ENCODE assay signal across 8 mouse cellular contexts in genomic region chr11:69834001-69834549, GRCm38 (mm10). TPM values are rescaled to one million over a fixed set of nuclear protein-coding genes. Genes with fewer than 3 reads are reported as not detected.
DNase-seq lines count a peak whose midpoint lies in the region; ATAC-seq and TF ChIP-seq lines count a peak whose summit lies in the region.

No protein-coding gene starts in this region.

- no peaks in the 10 kb centered on the region for H3K27me3 ChIP-seq in forebrain, embryonic 14.5 days (replicated peaks; ENCODE audit: control insufficient read depth, insufficient read depth, low read length)
- H3K27me3 ChIP-seq in midbrain, embryonic 12.5 days: peaks cover 9% of the 10 kb centered on the region
- no peaks in the 10 kb centered on the region for H3K27me3 ChIP-seq in testis, adult 2 months (ENCODE audit: control insufficient read depth, insufficient read depth, low read length)

- H3K27ac ChIP-seq in forebrain, embryonic 14.5 days (ENCODE audit: low read depth, low read length): peak overlapping the region; percentile 39; the same call in 1 of the 2 replicates
- H3K27ac ChIP-seq in midbrain, embryonic 12.5 days (replicated peaks): peak overlapping the region; percentile 44
- H3K27ac ChIP-seq in testis, adult 2 months (ENCODE audit: control insufficient read depth, insufficient read depth, low read depth, low read length): peak overlapping the region; percentile 2; the same call in 1 of the 2 replicates

- no peaks in the 10 kb centered on the region for H3K9me3 ChIP-seq in forebrain, embryonic 14.5 days (replicated peaks; ENCODE audit: control insufficient read depth, low read length)
- no peaks in the 10 kb centered on the region for H3K9me3 ChIP-seq in midbrain, embryonic 12.5 days

- peak overlapping the region; percentile 96 for H3K4me2 ChIP-seq in forebrain, embryonic 14.5 days (ENCODE audit: low read length)
- peak overlapping the region; percentile 96 for H3K4me2 ChIP-seq in midbrain, embryonic 12.5 days (replicated peaks)

- peak overlapping the region; percentile 98 for H3K9ac ChIP-seq in forebrain, embryonic 14.5 days (ENCODE audit: low read length)
- peak overlapping the region; percentile 86 for H3K9ac ChIP-seq in midbrain, embryonic 12.5 days (replicated peaks)

- peaks cover 31% of the 10 kb centered on the region for H3K36me3 ChIP-seq in forebrain, embryonic 14.5 days (ENCODE audit: control insufficient read depth, insufficient read depth, low read length)
- H3K36me3 ChIP-seq in midbrain, embryonic 12.5 days: peaks cover 43% of the 10 kb centered on the region
- no peaks in the 10 kb centered on the region for H3K36me3 ChIP-seq in testis, adult 2 months (ENCODE audit: control insufficient read depth, insufficient read depth, low read length)

- WGBS in forebrain, embryonic 14.5 days: 3% methylated on average over 37 of the region's 48 CpGs
- 12% methylated on average over 35 of the region's 48 CpGs for WGBS in midbrain, embryonic 12.5 days

- peak overlapping the region; percentile 90 for H3K4me3 ChIP-seq in forebrain, embryonic 14.5 days (ENCODE audit: low read depth, low read length)
- H3K4me3 ChIP-seq in midbrain, embryonic 12.5 days: peak overlapping the region; percentile 82
- H3K4me3 ChIP-seq in testis, adult 2 months (ENCODE audit: control insufficient read depth, low read depth, low read length): peak overlapping the region; percentile 57

- peaks cover 27% of the 10 kb centered on the region for H3K4me1 ChIP-seq in forebrain, embryonic 14.5 days (ENCODE audit: control insufficient read depth, insufficient read depth, low read length)
- peaks cover 47% of the 10 kb centered on the region for H3K4me1 ChIP-seq in midbrain, embryonic 12.5 days
- H3K4me1 ChIP-seq in testis, adult 2 months (ENCODE audit: control insufficient read depth, insufficient read depth, low read length): peaks cover 39% of the 10 kb centered on the region

- no peak for ATAC-seq in forebrain, embryonic 14.5 days
- no peak for ATAC-seq in midbrain, embryonic 12.5 days (ENCODE audit: low FRiP score, low read depth)

- peak; percentile 49 for DNase-seq in kidney, adult 18-20 months
- no peak for DNase-seq in kidney, adult 11 months
- DNase-seq in adrenal gland, postnatal 14 days: peak; percentile 63
- DNase-seq in forebrain, embryonic 14.5 days (ENCODE audit: low spot score): peak; percentile 51
- DNase-seq in kidney, postnatal 36 days: peak; percentile 36 to 59
- DNase-seq in layer of hippocampus, adult 11-12 months (ENCODE audit: low spot score): no peak

- peak; percentile 34; the same call in 1 of the 2 replicates for TF ChIP-seq POLR2A in testis, adult 2 months (IDR thresholded peaks at IDR 0.05; ENCODE audit: control insufficient read depth, low read depth, low read length)

- no peak for TF ChIP-seq CTCF in testis, adult 2 months (IDR thresholded peaks at IDR 0.05; ENCODE audit: control insufficient read depth, insufficient read depth, insufficient replicate concordance, low read depth, low read length)

RNA-seq across cellular contexts. Expression of gene Nlgn2, which starts 3.5 kb away (rescaled TPM):
- total RNA-seq in adrenal gland, postnatal 14 days (2021): 17.6 and 20.6 TPM in 2 replicates
- 15.7 and 18.4 TPM in 2 replicates for polyA plus RNA-seq in forebrain, embryonic 14.5 days (2014; fragmentation: Nextera tagmentation; extraction: Ambion mirVana)
- polyA plus RNA-seq in midbrain, embryonic 12.5 days (2016; fragmentation: Nextera tagmentation; extraction: Ambion mirVana): 14.2 and 14.6 TPM in 2 replicates
- polyA plus RNA-seq in testis, adult 2 months (2012; rRNA removed): 2.4 and 2.7 TPM in 2 replicates

RNA-seq across cellular contexts. Expression of gene Tmem256, which starts 4.2 kb away (rescaled TPM):
- total RNA-seq in adrenal gland, postnatal 14 days (2021): 114 and 128 TPM in 2 replicates
- polyA plus RNA-seq in forebrain, embryonic 14.5 days (2014; fragmentation: Nextera tagmentation; extraction: Ambion mirVana): 307 and 386 TPM in 2 replicates
- polyA plus RNA-seq in midbrain, embryonic 12.5 days (2016; fragmentation: Nextera tagmentation; extraction: Ambion mirVana): 284 and 302 TPM in 2 replicates
- 21.9 and 22.7 TPM in 2 replicates for polyA plus RNA-seq in testis, adult 2 months (2012; rRNA removed)

RNA-seq across cellular contexts. Expression of gene Spem1, which starts 12.1 kb away (rescaled TPM):
- total RNA-seq in adrenal gland, postnatal 14 days (2021): 0.38 TPM in 1 of 2 replicates, not detected in the other
- polyA plus RNA-seq in forebrain, embryonic 14.5 days (2014; fragmentation: Nextera tagmentation; extraction: Ambion mirVana): 0.39 TPM in 1 of 2 replicates, not detected in the other
- 0.46 TPM in 1 of 2 replicates, not detected in the other for polyA plus RNA-seq in midbrain, embryonic 12.5 days (2016; fragmentation: Nextera tagmentation; extraction: Ambion mirVana)
- polyA plus RNA-seq in testis, adult 2 months (2012; rRNA removed): 1,704 and 1,758 TPM in 2 replicates

RNA-seq across cellular contexts. Expression of gene Plscr3, which starts 12.1 kb away (rescaled TPM):
- total RNA-seq in adrenal gland, postnatal 14 days (2021): 50.5 and 51.3 TPM in 2 replicates
- polyA plus RNA-seq in forebrain, embryonic 14.5 days (2014; fragmentation: Nextera tagmentation; extraction: Ambion mirVana): 44.3 and 49.0 TPM in 2 replicates
- polyA plus RNA-seq in midbrain, embryonic 12.5 days (2016; fragmentation: Nextera tagmentation; extraction: Ambion mirVana): 62.9 and 70.1 TPM in 2 replicates
- polyA plus RNA-seq in testis, adult 2 months (2012; rRNA removed): 6.5 and 8.5 TPM in 2 replicates

RNA-seq across cellular contexts. Expression of gene Spem2, which starts 15.8 kb away (rescaled TPM):
- not detected in 2 replicates for total RNA-seq in adrenal gland, postnatal 14 days (2021)
- polyA plus RNA-seq in forebrain, embryonic 14.5 days (2014; fragmentation: Nextera tagmentation; extraction: Ambion mirVana): not detected in 2 replicates
- polyA plus RNA-seq in midbrain, embryonic 12.5 days (2016; fragmentation: Nextera tagmentation; extraction: Ambion mirVana): not detected in 2 replicates
- polyA plus RNA-seq in testis, adult 2 months (2012; rRNA removed): 758 and 858 TPM in 2 replicates

Comparison
In these comparisons a context has a peak if more than half of its experiments do, and no peak if none do; other contexts are left out.
1. DNase-seq: peak in kidney, adult 18-20 months (single experiment), adrenal gland, postnatal 14 days (single experiment), forebrain, embryonic 14.5 days (single experiment) and kidney, postnatal 36 days (2 of 2); none in kidney, adult 11 months (single experiment) and layer of hippocampus, adult 11-12 months (single experiment).
2. RNA of gene Tmem256, which starts 4.2 kb away (polyA plus RNA-seq): 307 to 386 TPM in forebrain, embryonic 14.5 days and 284 to 302 TPM in midbrain, embryonic 12.5 days; 21.9 to 22.7 TPM in testis, adult 2 months; every median in the first group is over 10 times any median in the second.
3. RNA of gene Spem1, which starts 12.1 kb away (polyA plus RNA-seq): 1,704 to 1,758 TPM in testis, adult 2 months; 0.46 TPM in midbrain, embryonic 12.5 days and 0.39 TPM in forebrain, embryonic 14.5 days; every median in the first group is over 1,000 times any median in the second.
4. Peak in every context shown above with its lines, with median percentiles within 50 percentile points of each other: H3K27ac ChIP-seq and H3K4me3 ChIP-seq.